Mouse (Mus musculus) heart, adult 2 months (tissue): ENCODE measurements around the gene Olfr958.

Experiments used
- CTCF ChIP-seq: fragments of 200-600 bp; IDR thresholded peaks from 2 replicates; pipeline ENCODE4 v1.8.1; 2022; ENCODE audit warnings: antibody characterized with exemption, mild to moderate bottlenecking, moderate library complexity
- EP300 ChIP-seq: fragments of 200-500 bp; IDR thresholded peaks from 2 replicates; pipeline ENCODE4 v1.6.1; 2011; ENCODE audit warnings: low read depth, low read length, control low read depth; ENCODE audit not compliant: insufficient read depth

- TF ChIP-seq CTCF: no peak
- TF ChIP-seq EP300: no peak
These were observed 21.6 kb upstream of the Olfr958 start, which contains the start of gene Olfr959 for GRCm38 (mm10) chr9:39575469-39575868.
